Mouse (Mus musculus): Measurements from ENCODE around the gene Mtx3. TPM values are rescaled to one million over a fixed set of nuclear protein-coding genes. Genes with fewer than 3 reads are reported as not detected.

The Mtx3 gene
- polyA plus RNA-seq, 1 experiment from 2014 or later = 5.3 TPM

DNA sequence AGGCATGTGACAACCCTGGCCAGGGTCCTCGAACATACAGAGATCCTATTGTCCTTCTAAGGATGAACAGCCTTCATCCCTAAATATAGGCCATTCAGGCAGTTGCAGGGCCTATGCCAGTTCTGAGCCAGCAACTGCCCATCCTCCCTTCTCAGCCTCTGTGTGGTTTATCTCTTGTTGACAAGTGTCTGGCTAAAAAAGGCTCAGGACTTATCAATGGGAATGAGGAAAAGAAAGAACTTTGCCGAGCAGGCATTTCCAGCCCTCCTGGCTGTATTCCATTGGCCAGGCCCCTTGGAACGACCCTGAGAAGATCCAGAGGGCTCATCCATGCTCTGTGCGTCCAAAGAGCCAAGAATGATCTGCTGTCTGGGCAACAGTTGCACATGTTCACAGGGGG is 58.7 kb downstream of the Mtx3 start:
- H3K27me3 ChIP-seq (ENCODE audit: control insufficient read depth, insufficient read depth, low read length) = no peaks in the 10 kb centered on the region
- H3K4me1 ChIP-seq (replicated peaks; ENCODE audit: control insufficient read depth, insufficient read depth, low read length) = no peaks in the 10 kb centered on the region
- H3K27ac ChIP-seq (ENCODE audit: low read depth, low read length) = no peak overlapping the region
- H3K4me2 ChIP-seq (ENCODE audit: low read depth, low read length, severe bottlenecking) = no peak overlapping the region
- no peak overlapping the region for H3K9ac ChIP-seq (ENCODE audit: low read length)
- ATAC-seq (replicated peaks; ENCODE audit: low FRiP score) (no peak), DNase-seq (ENCODE audit: low spot score) (no peak)
- H3K36me3 ChIP-seq (ENCODE audit: control insufficient read depth, insufficient read depth, low read length) = no peaks in the 10 kb centered on the region
- 69% methylated on average over 4 of the region's 4 CpGs for WGBS
- no peak overlapping the region for H3K4me3 ChIP-seq (ENCODE audit: low read depth, low read length)
- H3K9me3 ChIP-seq (ENCODE audit: control insufficient read depth, low read length) = no peaks in the 10 kb centered on the region

GRCm38 (mm10) chr13:92905944-92906343 is 61.4 kb downstream of the Mtx3 start:
- no peak for DNase-seq (ENCODE audit: low spot score)
- no peak for ATAC-seq (replicated peaks; ENCODE audit: low FRiP score)
- Histone ChIP-seq H3K9me3 (ENCODE audit: control insufficient read depth, low read length) (no peaks in the 10 kb centered on the region), H3K4me2 (ENCODE audit: low read depth, low read length, severe bottlenecking) (no peak overlapping the region), H3K4me3 (ENCODE audit: low read depth, low read length) (no peak overlapping the region), H3K9ac (ENCODE audit: low read length) (no peak overlapping the region), H3K36me3 (ENCODE audit: control insufficient read depth, insufficient read depth, low read length) (no peaks in the 10 kb centered on the region), H3K27ac (ENCODE audit: low read depth, low read length) (no peak overlapping the region), H3K4me1 (replicated peaks; ENCODE audit: control insufficient read depth, insufficient read depth, low read length) (no peaks in the 10 kb centered on the region), H3K27me3 (ENCODE audit: control insufficient read depth, insufficient read depth, low read length) (no peaks in the 10 kb centered on the region)
- WGBS = 87% methylated on average over 5 of the region's 5 CpGs

DNA sequence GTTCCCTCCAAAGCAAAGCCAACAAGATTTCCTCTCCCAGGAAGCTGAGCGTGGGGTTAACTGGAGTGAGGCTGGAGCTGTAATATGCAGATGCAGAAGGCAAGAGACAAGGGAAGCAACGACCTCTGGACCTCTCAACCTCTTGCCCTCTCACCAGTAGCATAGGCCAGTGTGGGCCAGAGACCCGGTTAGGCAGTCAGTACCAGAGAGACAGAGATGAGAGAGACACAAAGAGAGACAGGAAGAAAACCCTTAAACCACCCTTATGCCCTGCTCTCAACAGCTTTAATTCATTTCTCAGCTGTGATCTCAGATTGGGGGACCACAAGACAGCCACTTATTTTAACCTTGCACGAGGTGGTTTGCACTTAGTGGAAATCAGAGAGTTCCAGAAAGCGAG is 62.8 kb downstream of the Mtx3 start:
- 63% methylated on average over 5 of the region's 5 CpGs for WGBS
- no peaks in the 10 kb centered on the region for H3K4me1 ChIP-seq (replicated peaks; ENCODE audit: control insufficient read depth, insufficient read depth, low read length)
- no peak for DNase-seq (ENCODE audit: low spot score)
- H3K27me3 ChIP-seq (ENCODE audit: control insufficient read depth, insufficient read depth, low read length) = no peaks in the 10 kb centered on the region
- H3K9me3 ChIP-seq (ENCODE audit: control insufficient read depth, low read length) = no peaks in the 10 kb centered on the region
- no peak overlapping the region for H3K9ac ChIP-seq (ENCODE audit: low read length)
- ATAC-seq (replicated peaks; ENCODE audit: low FRiP score) = no peak
- no peak overlapping the region for H3K27ac ChIP-seq (ENCODE audit: low read depth, low read length)
- H3K4me2 ChIP-seq (ENCODE audit: low read depth, low read length, severe bottlenecking) = no peak overlapping the region
- H3K4me3 ChIP-seq (ENCODE audit: low read depth, low read length) = no peak overlapping the region
- no peaks in the 10 kb centered on the region for H3K36me3 ChIP-seq (ENCODE audit: control insufficient read depth, insufficient read depth, low read length)

Other genes with a start within 250 kb of the Mtx3 start
- 6.6 and 7.7 TPM in 2 replicates for gene Serinc5, start 233.7 kb upstream of the Mtx3 start, polyA plus RNA-seq (2014; fragmentation: Nextera tagmentation; extraction: Ambion mirVana)
- 1.8 and 2.0 TPM in 2 replicates for gene Thbs4, start 49.9 kb upstream of the Mtx3 start, polyA plus RNA-seq (2014; fragmentation: Nextera tagmentation; extraction: Ambion mirVana)

Data from forebrain, embryonic 11.5 days (tissue).